Mouse (Mus musculus) C2C12 (cell line): ENCODE data around the gene Exosc5.

Experiments used
- CTCF ChIP-seq: IDR thresholded peaks from one replicate; pipeline ENCODE4 v1.5.1; 2011; ENCODE audit not compliant: control insufficient read depth, insufficient read depth, insufficient read length
- FOSL1 ChIP-seq: IDR thresholded peaks from one replicate; pipeline ENCODE4 v1.8.0; 2011; ENCODE audit warnings: mild to moderate bottlenecking, low read length; ENCODE audit not compliant: poor library complexity, insufficient read depth, severe bottlenecking
- MAX ChIP-seq: IDR thresholded peaks from one replicate; pipeline ENCODE4 v1.6.1; 2011; ENCODE audit warnings: mild to moderate bottlenecking, control low read depth
- MYOD1 ChIP-seq: IDR thresholded peaks from one replicate; pipeline ENCODE4 v1.6.1; 2011; ENCODE audit warnings: low read depth; ENCODE audit not compliant: control insufficient read depth, insufficient read length
- MYOG ChIP-seq: IDR thresholded peaks from one replicate; pipeline ENCODE4 v1.6.1; 2011; ENCODE audit not compliant: control insufficient read depth, insufficient read length; ENCODE audit errors: extremely low read depth
- USF1 ChIP-seq: IDR thresholded peaks from one replicate; pipeline ENCODE4 v1.6.1; 2011; ENCODE audit warnings: low read depth, mild to moderate bottlenecking, control low read depth, moderate library complexity

GRCm38 (mm10) chr7:25620751-25621150 lies 38.2 kb upstream of the Exosc5 start:
- TF ChIP-seq CTCF (no peak), MAX (no peak), MYOD1 (no peak), USF1 (no peak), MYOG (no peak), FOSL1 (no peak)
